Mouse (Mus musculus) activated CD4-positive, CD25-positive, alpha-beta regulatory T cell, adult 4 months (primary cell): Measurements from ENCODE around the gene Zfp958. TPM values are rescaled to one million over a fixed set of nuclear protein-coding genes. Genes with fewer than 3 reads are reported as not detected.

Experiments used
- polyA plus RNA-seq, 2 experiments: library from polyadenylated mRNA; unstranded; fragments of 100-300 nt; shearing (Covaris generic); gene quantifications; one replicate each; pipeline ENCODE4 v1.2.1; 2017

Gene Zfp958
- polyA plus RNA-seq, 2 experiments from 2014 or later = 15.1 to 19.8 TPM

Other genes with a start within 250 kb of the Zfp958 start
- 10 to 100 TPM; 72.9 to 87.0 TPM for gene Cers4, start 120.1 kb upstream of the Zfp958 start, polyA plus RNA-seq
- 10 to 100 TPM; 15.5 to 21.2 TPM for gene Shcbp1, start 166.4 kb downstream of the Zfp958 start, polyA plus RNA-seq